Mouse (Mus musculus) embryonic facial prominence, embryonic 15.5 days (tissue): ENCODE data around the gene Gm4553. TPM values are rescaled to one million over a fixed set of nuclear protein-coding genes. Genes with fewer than 3 reads are reported as not detected.
"Not testable (repeated sequence)": the region's sequence is repeated elsewhere in the genome, so short reads cannot be mapped to it uniquely, and the experiment has no call there.

ENCODE experiments used
- ATAC-seq: fragments of 200-750 bp; cut with Nextera tagmentation; 2 replicates; pipeline ENCODE4 v1.8.0; 2017; ENCODE audit warnings: low read depth, moderate TSS enrichment; ENCODE audit not compliant: insufficient number of reproducible peaks, low FRiP score, low TSS enrichment
- H3K27ac ChIP-seq: fragments of 300-500 bp; sonication (generic); replicated peaks from 2 replicates; pipeline ENCODE4 v1.5.1; 2015; ENCODE audit warnings: mild to moderate bottlenecking, inconsistent platforms
- H3K27me3 ChIP-seq: fragments of 300-500 bp; sonication (generic); 2 replicates; pipeline ENCODE4 v1.6.1; 2015; ENCODE audit warnings: inconsistent platforms
- H3K36me3 ChIP-seq: fragments of 300-500 bp; sonication (generic); 2 replicates; pipeline ENCODE4 v1.6.1; 2015; ENCODE audit warnings: mild to moderate bottlenecking, inconsistent platforms
- H3K4me1 ChIP-seq: fragments of 300-500 bp; sonication (generic); 2 replicates; pipeline ENCODE4 v1.6.1; 2015; ENCODE audit warnings: inconsistent platforms
- H3K4me2 ChIP-seq: fragments of 300-500 bp; sonication (generic); replicated peaks from 2 replicates; pipeline ENCODE4 v1.6.1; 2015; ENCODE audit warnings: mild to moderate bottlenecking, inconsistent platforms
- H3K4me3 ChIP-seq: fragments of 300-500 bp; sonication (generic); replicated peaks from 2 replicates; pipeline ENCODE4 v1.5.1; 2015; ENCODE audit warnings: mild to moderate bottlenecking, inconsistent platforms
- H3K9ac ChIP-seq: fragments of 300-500 bp; sonication (generic); 2 replicates; pipeline ENCODE4 v1.6.1; 2015; ENCODE audit warnings: inconsistent platforms
- H3K9me3 ChIP-seq: fragments of 300-500 bp; sonication (generic); replicated peaks from 2 replicates; pipeline ENCODE4 v1.6.1; 2016; ENCODE audit warnings: inconsistent platforms
- WGBS: fragments of 180-500 bp; shearing (Covaris S2); methylation state at CpG from one replicate; pipeline ENCODE4 v1.1.7; 2015; 5-methylcytosine and 5-hydroxymethylcytosine counted together
- polyA plus RNA-seq: library from polyadenylated mRNA; unstranded; fragments of >200 nt; fragmentation: Nextera tagmentation; extraction: Ambion mirVana; gene quantifications from 2 replicates; pipeline ENCODE4 v1.2.1, GENCODE M21; 2015

The Gm4553 gene
- polyA plus RNA-seq, 1 experiment from 2014 or later, result 1.7 TPM

DNA sequence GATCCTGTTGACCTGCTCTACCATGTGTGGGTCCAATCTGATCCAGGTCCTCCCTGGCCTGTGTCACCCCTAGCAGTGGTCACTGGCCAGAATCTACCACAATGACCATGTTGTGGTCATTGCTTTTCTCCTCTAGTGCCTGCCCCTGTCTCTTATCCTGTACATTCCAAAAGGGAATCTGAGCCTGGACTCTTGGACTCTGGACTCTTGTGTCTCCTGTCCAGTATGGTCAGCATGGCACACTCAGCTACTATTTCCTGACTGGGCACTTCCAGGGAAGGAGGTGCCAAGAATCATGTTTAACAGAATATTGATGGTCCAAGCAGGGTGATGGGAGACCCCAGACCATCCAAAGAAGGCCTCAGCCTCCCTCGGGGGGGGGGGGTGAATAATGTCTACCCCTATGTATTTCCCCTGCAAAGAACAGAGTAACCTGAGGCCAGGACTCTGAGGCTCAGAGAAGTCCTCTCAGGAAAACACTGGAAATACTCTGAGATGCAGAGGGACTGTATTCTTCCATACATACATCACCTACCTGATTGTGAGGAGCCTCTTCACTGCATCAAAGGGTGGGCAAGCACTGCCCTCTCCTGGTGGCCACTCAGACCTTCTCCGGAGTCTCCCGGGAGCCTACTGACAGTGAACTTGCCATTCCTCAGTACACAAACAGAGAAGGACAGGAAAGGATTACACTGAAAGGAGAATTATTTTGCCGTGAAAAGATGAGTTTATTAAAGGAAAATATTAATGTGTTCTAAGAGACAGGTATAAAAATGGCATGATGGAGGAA, 31.1 kb downstream of the Gm4553 start:
- H3K9me3 ChIP-seq, result no peaks in the 10 kb centered on the region
- H3K4me2 ChIP-seq, result no peak overlapping the region
- no peaks in the 10 kb centered on the region for H3K4me1 ChIP-seq
- H3K27me3 ChIP-seq, result no peaks in the 10 kb centered on the region
- H3K9ac ChIP-seq, result no peak overlapping the region
- no peak for ATAC-seq
- 57% methylated on average over 4 of the region's 4 CpGs for WGBS
- no peak overlapping the region for H3K27ac ChIP-seq
- no peaks in the 10 kb centered on the region for H3K36me3 ChIP-seq
- no peak overlapping the region for H3K4me3 ChIP-seq

DNA sequence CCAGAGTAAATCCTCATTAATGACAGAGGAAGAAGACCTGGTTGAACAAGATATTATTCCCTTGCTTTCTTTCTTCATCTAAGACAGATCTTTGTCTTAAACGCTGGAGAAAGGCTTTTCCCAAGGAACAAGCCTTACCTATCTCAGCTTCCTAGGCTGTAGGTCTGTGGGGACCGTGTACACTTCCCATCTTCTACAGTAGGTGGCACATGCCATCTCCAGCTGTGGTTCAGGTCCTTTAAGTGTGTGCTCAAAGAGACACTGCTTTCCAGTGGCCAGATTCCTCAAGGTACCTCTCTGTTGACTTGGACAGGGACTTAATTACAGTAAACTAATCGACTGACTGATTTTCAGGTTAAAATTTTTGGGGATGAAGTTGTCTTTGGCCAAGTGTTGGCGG, 36.7 kb downstream of the Gm4553 start:
- H3K9ac ChIP-seq, result no peak overlapping the region
- no peaks in the 10 kb centered on the region for H3K36me3 ChIP-seq
- ATAC-seq, result no peak
- no peaks in the 10 kb centered on the region for H3K9me3 ChIP-seq
- no peak overlapping the region for H3K4me3 ChIP-seq
- no peaks in the 10 kb centered on the region for H3K4me1 ChIP-seq
- H3K27ac ChIP-seq, result no peak overlapping the region
- peaks cover 4% of the 10 kb centered on the region; the same call in 1 of the 2 replicates for H3K27me3 ChIP-seq
- no peak overlapping the region for H3K4me2 ChIP-seq
- WGBS, result 54% methylated on average over 4 of the region's 4 CpGs

DNA sequence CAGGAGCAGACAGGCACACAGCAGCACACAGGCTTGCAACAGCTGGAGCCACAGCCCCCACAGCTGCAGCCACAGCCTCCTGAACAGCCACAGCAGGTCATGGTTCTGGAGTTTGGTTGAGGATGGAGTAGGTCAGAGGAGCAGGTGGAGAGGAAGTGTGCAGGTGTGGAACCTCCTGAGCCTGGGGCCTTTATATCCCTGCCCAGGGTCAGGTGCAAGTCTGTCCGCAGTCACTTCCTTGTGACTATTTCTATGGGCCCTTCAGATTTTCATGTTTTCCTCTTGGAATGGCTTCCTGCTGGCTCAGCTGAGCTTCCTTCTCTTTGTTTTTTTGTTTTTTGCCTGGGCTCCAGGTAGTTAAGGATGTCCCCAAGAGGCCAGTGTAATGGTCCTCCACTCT, 44.9 kb downstream of the Gm4553 start, which contains the start of gene Gm45618:
Gm45618 (minus strand) TSS at position 101 of the 400 bp plus-strand sequence.
- H3K4me3 ChIP-seq, H3K4me1 ChIP-seq, H3K27me3 ChIP-seq, H3K36me3 ChIP-seq, H3K4me2 ChIP-seq, ATAC-seq, H3K9me3 ChIP-seq, H3K9ac ChIP-seq, H3K27ac ChIP-seq: not testable (repeated sequence)
- whole genome bisulfite sequencing, result 88% methylated on average over 1 of the region's 1 CpGs

DNA sequence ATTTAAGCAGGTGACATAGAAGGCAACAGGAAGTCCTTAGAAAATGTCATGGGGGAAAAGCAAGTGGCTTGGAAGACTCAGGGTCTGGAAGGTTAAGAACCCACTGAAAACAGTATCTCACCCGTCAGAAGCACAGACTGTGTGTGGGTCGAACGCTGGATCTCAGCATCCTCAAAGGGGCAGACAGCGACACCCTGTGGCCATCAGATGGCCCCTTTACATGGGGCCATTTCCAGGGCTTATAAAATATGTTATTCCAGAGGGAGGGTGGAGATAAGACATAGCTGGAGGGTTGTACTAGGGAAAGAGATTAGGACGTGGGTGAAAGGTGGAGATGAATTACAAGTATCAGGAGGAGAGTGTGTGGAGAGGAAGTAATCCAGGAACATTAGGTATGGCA, 45.9 kb downstream of the Gm4553 start:
- Histone ChIP-seq H3K9ac (no peak overlapping the region), H3K4me2 (no peak overlapping the region), H3K36me3 (no peaks in the 10 kb centered on the region), H3K27ac (no peak overlapping the region), H3K27me3 (peaks cover 4% of the 10 kb centered on the region; the same call in 1 of the 2 replicates), H3K4me1 (no peaks in the 10 kb centered on the region), H3K9me3 (no peaks in the 10 kb centered on the region), H3K4me3 (no peak overlapping the region)
- 19% methylated on average over 5 of the region's 5 CpGs for WGBS
- no peak for ATAC-seq

Other genes starting within 250 kb of the Gm4553 start
- 50.4 and 56.0 TPM in 2 replicates for gene Tollip, start 247.2 kb downstream of the Gm4553 start, polyA plus RNA-seq
- gene Brsk2, start 216.0 kb downstream of the Gm4553 start, polyA plus RNA-seq, result 1.2 and 1.7 TPM in 2 replicates
- gene Mob2, start 104.7 kb downstream of the Gm4553 start, polyA plus RNA-seq, result 79.5 and 82.6 TPM in 2 replicates
- gene Dusp8, start 69.9 kb downstream of the Gm4553 start, polyA plus RNA-seq, result 6.5 and 7.7 TPM in 2 replicates
- 0.79 and 1.7 TPM in 2 replicates for gene Gm45618, start 45.0 kb downstream of the Gm4553 start, polyA plus RNA-seq
- not detected in 2 replicates for gene Gm39115, start 29.7 kb downstream of the Gm4553 start, polyA plus RNA-seq
- gene Gm45337, start 21.1 kb downstream of the Gm4553 start, polyA plus RNA-seq, result 1.0 and 1.1 TPM in 2 replicates
- 0.77 and 0.79 TPM in 2 replicates for gene Gm29735, start 8.6 kb downstream of the Gm4553 start, polyA plus RNA-seq
- 0.75 and 1.2 TPM in 2 replicates for gene Krtap5-2, start 10.3 kb upstream of the Gm4553 start, polyA plus RNA-seq
- gene Gm10153, start 24.6 kb upstream of the Gm4553 start, polyA plus RNA-seq, result 0.47 and 0.57 TPM in 2 replicates
- 0.16 and 0.30 TPM in 2 replicates for gene Krtap5-3, start 35.6 kb upstream of the Gm4553 start, polyA plus RNA-seq
- gene Gm7579, start 46.1 kb upstream of the Gm4553 start, polyA plus RNA-seq, result 1.7 and 1.8 TPM in 2 replicates
- gene Krtap5-5, start 64.2 kb upstream of the Gm4553 start, polyA plus RNA-seq, result 0.73 and 0.75 TPM in 2 replicates
- 0.40 and 1.0 TPM in 2 replicates for gene Gm40460, start 75.3 kb upstream of the Gm4553 start, polyA plus RNA-seq
- gene Gm2431, start 92.6 kb upstream of the Gm4553 start, polyA plus RNA-seq, result not detected in 2 replicates
- 0.31 TPM in 1 of 2 replicates, not detected in the other for gene Gm4559, start 108.6 kb upstream of the Gm4553 start, polyA plus RNA-seq
- 0.56 TPM in 1 of 2 replicates, not detected in the other for gene Krtap5-1, start 131.4 kb upstream of the Gm4553 start, polyA plus RNA-seq
- gene Krtap5-4, start 137.8 kb upstream of the Gm4553 start, polyA plus RNA-seq, result 0.21 and 0.37 TPM in 2 replicates
- gene Ifitm10, start 208.0 kb upstream of the Gm4553 start, polyA plus RNA-seq, result 7.5 and 7.8 TPM in 2 replicates
- gene Gm49369, start 216.9 kb upstream of the Gm4553 start, polyA plus RNA-seq, result not detected in 2 replicates
- gene Ctsd, start 222.3 kb upstream of the Gm4553 start, polyA plus RNA-seq, result 374 and 387 TPM in 2 replicates